In the genomic region with DNA sequence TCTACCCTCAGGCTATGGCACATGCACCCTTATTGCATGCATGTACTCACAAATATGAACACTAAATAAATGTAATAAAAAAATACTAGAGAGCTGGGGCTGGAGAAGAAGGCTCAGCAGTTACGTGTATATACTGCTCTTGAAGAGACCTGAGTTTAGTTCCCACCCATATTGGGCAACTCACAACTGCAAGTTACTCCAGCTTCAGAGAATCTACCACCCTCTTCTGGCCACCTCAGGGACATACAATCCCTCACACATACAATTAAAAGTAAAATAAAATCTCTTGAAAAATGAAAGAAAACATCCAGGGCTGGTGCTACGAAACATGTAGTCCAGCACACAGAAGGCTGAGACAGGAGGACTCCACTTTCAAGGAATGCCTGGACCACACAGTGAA, we compare ENCODE assay signal across 13 mouse cellular contexts. TPM values are rescaled to one million over a fixed set of nuclear protein-coding genes. Genes with fewer than 3 reads are reported as not detected.
DNase-seq lines count a peak whose midpoint lies in the region; ATAC-seq and TF ChIP-seq lines count a peak whose summit lies in the region.
"Had no signal": no experiment of that assay in that cellular context is flagged by ENCODE, and none has a peak within 500 bp of the region (broad histone marks: within the 10 kb centered on the region; RNA-seq: fewer than 3 reads in every experiment).

No protein-coding gene starts in this region.

- 92% methylated on average over 2 of the region's 2 CpGs for WGBS in neural tube, embryonic 15.5 days
- WGBS in limb, embryonic 10.5 days = 82% methylated on average over 2 of the region's 2 CpGs

- no peaks in the 10 kb centered on the region for H3K27me3 ChIP-seq in MEL (ENCODE audit: control insufficient read depth in 1 of 2, insufficient read depth in 2 of 2, low read length in 2 of 2)
- no peaks in the 10 kb centered on the region for H3K27me3 ChIP-seq in neural tube, embryonic 15.5 days (replicated peaks)
- no peaks in the 10 kb centered on the region for H3K27me3 ChIP-seq in limb, embryonic 10.5 days (ENCODE audit: low read depth, poor library complexity, severe bottlenecking)

- peaks cover 0 to 3% of the 10 kb centered on the region in 2 experiments; a peak in 2 of 4 replicates for H3K4me1 ChIP-seq in MEL (ENCODE audit: control insufficient read depth in 1 of 2, insufficient read depth in 2 of 2, low read length in 2 of 2)
- H3K4me1 ChIP-seq in neural tube, embryonic 15.5 days = no peaks in the 10 kb centered on the region
- H3K4me1 ChIP-seq in limb, embryonic 10.5 days = peaks cover 19% of the 10 kb centered on the region

- peak; percentile 46 for ATAC-seq in inflammation-experienced regulatory T-cells, adult 6 months
- ATAC-seq in neural tube, embryonic 15.5 days (ENCODE audit: low FRiP score) = no peak

- H3K36me3 ChIP-seq in MEL (ENCODE audit: control insufficient read depth in 1 of 2, insufficient read depth in 2 of 2, low read length in 2 of 2) = peaks cover 4 to 9% of the 10 kb centered on the region in 2 experiments
- peaks cover 43% of the 10 kb centered on the region for H3K36me3 ChIP-seq in neural tube, embryonic 15.5 days
- H3K36me3 ChIP-seq in limb, embryonic 10.5 days = peaks cover 46% of the 10 kb centered on the region

- TF ChIP-seq POLR2A in MEL (IDR thresholded peaks at IDR 0.05; ENCODE audit: control insufficient read depth in 1 of 2, insufficient read depth in 1 of 2, low read depth in 1 of 2, low read length in 2 of 2, poor library complexity in 1 of 2) = no peak

- TF ChIP-seq RAD21 in MEL (IDR thresholded peaks at IDR 0.05; ENCODE audit: low read depth, low read length) = peak; percentile 44

- H3K9me3 ChIP-seq in MEL (replicated peaks; ENCODE audit: insufficient read depth, low read length) = no peaks in the 10 kb centered on the region
- 0 out of 2 replicates have a peak, but pooled peaks cover 2% of the 10 kb centered on the region for H3K9me3 ChIP-seq in neural tube, embryonic 15.5 days (replicated peaks)
- H3K9me3 ChIP-seq in limb, embryonic 10.5 days (replicated peaks) = no peaks in the 10 kb centered on the region

- TF ChIP-seq CTCF in layer of hippocampus, adult 2 months (conservative IDR thresholded peaks at IDR 0.05) = peak; percentile 59
- peak; percentile 6 to 60 (median 18); a peak in 4 of 6 replicates for TF ChIP-seq CTCF in MEL (IDR thresholded peaks at IDR 0.05 in 2 of 3, conservative IDR thresholded peaks at IDR 0.05 in 1 of 3; ENCODE audit: control insufficient read depth in 1 of 3, insufficient read depth in 1 of 3, low read depth in 2 of 3, low read length in 3 of 3, poor library complexity in 1 of 3, severe bottlenecking in 1 of 3)

- no peak overlapping the region for H3K4me2 ChIP-seq in neural tube, embryonic 15.5 days

- no peak overlapping the region for H3K9ac ChIP-seq in MEL (ENCODE audit: control insufficient read depth, low read depth, low read length, poor library complexity, severe bottlenecking)
- no peak overlapping the region for H3K9ac ChIP-seq in neural tube, embryonic 15.5 days (replicated peaks)

- no peaks in the 10 kb centered on the region for H3K79me2 ChIP-seq in MEL (ENCODE audit: control insufficient read depth, insufficient read depth, low read length, poor library complexity)

- TF ChIP-seq EP300 in MEL (IDR thresholded peaks at IDR 0.05; ENCODE audit: low read depth in 1 of 2, low read length in 2 of 2) = no peak

- H3K4me3 ChIP-seq in layer of hippocampus, adult 2 months = no peak overlapping the region
- H3K4me3 ChIP-seq in MEL (ENCODE audit: control insufficient read depth in 1 of 2, insufficient read depth in 1 of 2, low read depth in 2 of 2, low read length in 2 of 2) = no peak overlapping the region
- H3K4me3 ChIP-seq in neural tube, embryonic 15.5 days (replicated peaks) = no peak overlapping the region
- no peak overlapping the region for H3K4me3 ChIP-seq in limb, embryonic 10.5 days

- H3K27ac ChIP-seq in layer of hippocampus, adult 2 months = no peak overlapping the region
- H3K27ac ChIP-seq in MEL (ENCODE audit: control insufficient read depth, low read depth, low read length) = no peak overlapping the region
- H3K27ac ChIP-seq in neural tube, embryonic 15.5 days (replicated peaks) = no peak overlapping the region
- H3K27ac ChIP-seq in limb, embryonic 10.5 days = no peak overlapping the region

- DNase-seq in layer of hippocampus, adult 2 months (ENCODE audit: low spot score in 2 of 2) = no peak
- DNase-seq in layer of hippocampus, postnatal 14 days (ENCODE audit: low spot score in 2 of 2) = no peak
- peak; percentile 25 to 28 for DNase-seq in B cell, adult 2 months
- peak; percentile 79 for DNase-seq in MEL (ENCODE audit: low read depth, low spot score)
- no peak for DNase-seq in right cerebral cortex, postnatal 14 days
- DNase-seq in limb, embryonic 10.5 days (ENCODE audit: low spot score) = no peak
- DNase-seq: gastrocnemius, postnatal 10 days had no signal

TF ChIP-seq in MEL, 35 proteins besides CTCF, POLR2A, EP300 and RAD21:
- TF ChIP-seq MYC (IDR thresholded peaks at IDR 0.05; ENCODE audit: low read depth, low read length) (no peak), SMC3 (IDR thresholded peaks at IDR 0.05; ENCODE audit: low read depth, low read length) (peak; percentile 51), ZKSCAN1 (IDR thresholded peaks at IDR 0.05; ENCODE audit: low read depth, low read length) (no peak), HCFC1 (IDR thresholded peaks at IDR 0.05; ENCODE audit: low read depth, low read length) (0 out of 2 replicates have a peak, but pooled peaks have one; percentile 35), ZC3H11A (IDR thresholded peaks at IDR 0.05; ENCODE audit: low read depth, low read length) (peak; percentile 18; the same call in 1 of the 2 replicates)

RNA-seq across cellular contexts. Expression of a gene that starts 1.8 kb away (rescaled TPM):
- total RNA-seq in layer of hippocampus, adult 2 months (2021) = under 1 TPM in 1 of 2 experiments, not detected in 1; 0.69 TPM
- total RNA-seq in layer of hippocampus, postnatal 14 days (2021) = under 1 TPM in 1 of 2 experiments, not detected in 1; 0.52 TPM
- total RNA-seq in MEL (2012; rRNA removed) = 0.42 and 0.54 TPM in 2 replicates
- polyA plus RNA-seq in MEL (2012; ENCODE audit: insufficient read depth in 1 of 2, insufficient read length in 2 of 2, low read depth in 1 of 2, low replicate concordance in 2 of 2, missing spikeins in 1 of 2) = 1 to 10 TPM in 1 of 2 experiments, not detected in 1; 1.6 TPM
- polyA plus RNA-seq in inflammation-experienced regulatory T-cells, adult 6 months (2017; shearing (Covaris generic)) = 1 to 10 TPM in 2 of 3 experiments, under 1 TPM in 1; 0.47 to 3.1 (median 1.5) TPM
- polyA plus RNA-seq in neural tube, embryonic 15.5 days (2015; fragmentation: Nextera tagmentation; extraction: Ambion mirVana) = 0.87 and 2.3 TPM in 2 replicates
- 7.9 and 8.2 TPM in 2 replicates for polyA plus RNA-seq in limb, embryonic 10.5 days (2016; fragmentation: Nextera tagmentation; extraction: Ambion mirVana)

RNA-seq across cellular contexts. Expression of a gene that starts 11.5 kb away (rescaled TPM):
- 100 to 1,000 TPM; 552 to 568 TPM for total RNA-seq in layer of hippocampus, adult 2 months (2021)
- total RNA-seq in layer of hippocampus, postnatal 14 days (2021) = 100 to 1,000 TPM; 793 to 817 TPM
- total RNA-seq in MEL (2012; rRNA removed) = 566 and 611 TPM in 2 replicates
- polyA plus RNA-seq in MEL (2012; ENCODE audit: insufficient read depth in 1 of 2, insufficient read length in 2 of 2, low read depth in 1 of 2, low replicate concordance in 2 of 2, missing spikeins in 1 of 2) = 100 to 1,000 TPM in 1 of 2 experiments, not detected in 1; 799 TPM
- polyA plus RNA-seq in inflammation-experienced regulatory T-cells, adult 6 months (2017; shearing (Covaris generic)) = 100 to 1,000 TPM; 376 to 780 (median 668) TPM
- polyA plus RNA-seq in neural tube, embryonic 15.5 days (2015; fragmentation: Nextera tagmentation; extraction: Ambion mirVana) = 1,176 and 1,358 TPM in 2 replicates
- polyA plus RNA-seq in limb, embryonic 10.5 days (2016; fragmentation: Nextera tagmentation; extraction: Ambion mirVana) = 776 and 820 TPM in 2 replicates

RNA-seq across cellular contexts. Expression of a gene that starts 15.7 kb away (rescaled TPM):
- not detected for total RNA-seq in layer of hippocampus, adult 2 months (2021)
- not detected for total RNA-seq in layer of hippocampus, postnatal 14 days (2021)
- 20.1 and 25.9 TPM in 2 replicates for total RNA-seq in MEL (2012; rRNA removed)
- 10 to 100 TPM in 1 of 2 experiments, not detected in 1; 32.8 TPM for polyA plus RNA-seq in MEL (2012; ENCODE audit: insufficient read depth in 1 of 2, insufficient read length in 2 of 2, low read depth in 1 of 2, low replicate concordance in 2 of 2, missing spikeins in 1 of 2)
- 10 to 100 TPM; 11.7 to 28.7 (median 11.9) TPM for polyA plus RNA-seq in inflammation-experienced regulatory T-cells, adult 6 months (2017; shearing (Covaris generic))
- 0.37 and 0.44 TPM in 2 replicates for polyA plus RNA-seq in neural tube, embryonic 15.5 days (2015; fragmentation: Nextera tagmentation; extraction: Ambion mirVana)
- 0.15 and 0.45 TPM in 2 replicates for polyA plus RNA-seq in limb, embryonic 10.5 days (2016; fragmentation: Nextera tagmentation; extraction: Ambion mirVana)
- total RNA-seq: gastrocnemius, postnatal 10 days; left cerebral cortex, adult 8-10 months had no signal

RNA-seq across cellular contexts. Expression of a gene that starts 21.2 kb away (rescaled TPM):
- total RNA-seq in layer of hippocampus, adult 2 months (2021) = not detected
- total RNA-seq in layer of hippocampus, postnatal 14 days (2021) = not detected
- 0.15 TPM in 1 of 2 replicates, not detected in the other for total RNA-seq in MEL (2012; rRNA removed)
- polyA plus RNA-seq in MEL (2012; ENCODE audit: insufficient read depth in 1 of 2, insufficient read length in 2 of 2, low read depth in 1 of 2, low replicate concordance in 2 of 2, missing spikeins in 1 of 2) = not detected
- not detected for polyA plus RNA-seq in inflammation-experienced regulatory T-cells, adult 6 months (2017; shearing (Covaris generic))
- not detected in 2 replicates for polyA plus RNA-seq in neural tube, embryonic 15.5 days (2015; fragmentation: Nextera tagmentation; extraction: Ambion mirVana)
- 1.3 and 2.5 TPM in 2 replicates for polyA plus RNA-seq in limb, embryonic 10.5 days (2016; fragmentation: Nextera tagmentation; extraction: Ambion mirVana)
- total RNA-seq: gastrocnemius, postnatal 10 days; left cerebral cortex, adult 8-10 months had no signal
- polyA plus RNA-seq: heart, embryonic 16.5 days; kidney, embryonic 16.5 days; lung, embryonic 16.5 days had no signal

RNA-seq across cellular contexts. Expression of a gene that starts 25.9 kb away (rescaled TPM):
- total RNA-seq in layer of hippocampus, adult 2 months (2021) = 10 to 100 TPM; 49.8 to 57.5 TPM
- 10 to 100 TPM; 46.1 to 54.4 TPM for total RNA-seq in layer of hippocampus, postnatal 14 days (2021)
- 13.2 and 15.6 TPM in 2 replicates for total RNA-seq in MEL (2012; rRNA removed)
- 10 to 100 TPM in 1 of 2 experiments, not detected in 1; 48.2 TPM for polyA plus RNA-seq in MEL (2012; ENCODE audit: insufficient read depth in 1 of 2, insufficient read length in 2 of 2, low read depth in 1 of 2, low replicate concordance in 2 of 2, missing spikeins in 1 of 2)
- polyA plus RNA-seq in inflammation-experienced regulatory T-cells, adult 6 months (2017; shearing (Covaris generic)) = 10 to 100 TPM; 15.7 to 23.0 (median 22.6) TPM
- 8.5 and 8.8 TPM in 2 replicates for polyA plus RNA-seq in neural tube, embryonic 15.5 days (2015; fragmentation: Nextera tagmentation; extraction: Ambion mirVana)
- polyA plus RNA-seq in limb, embryonic 10.5 days (2016; fragmentation: Nextera tagmentation; extraction: Ambion mirVana) = 10.2 and 10.6 TPM in 2 replicates

Comparison
In these comparisons a context has a peak if more than half of its experiments do, and no peak if none do; other contexts are left out.
1. DNase-seq: peak in B cell, adult 2 months (2 of 2) and MEL (single experiment); none in layer of hippocampus, adult 2 months (0 of 2), layer of hippocampus, postnatal 14 days (0 of 2), right cerebral cortex, postnatal 14 days (single experiment) and limb, embryonic 10.5 days (single experiment).